Mouse (Mus musculus) adrenal gland, adult 2 months (tissue): ENCODE measurements around the gene Dgka. TPM values are rescaled to one million over a fixed set of nuclear protein-coding genes. Genes with fewer than 3 reads are reported as not detected.
A peak's percentile ranks its signal among the peaks of the same experiment; 100 is the strongest.
"Not testable (repeated sequence)": the region's sequence is repeated elsewhere in the genome, so short reads cannot be mapped to it uniquely, and the experiment has no call there.

ENCODE experiments used
- DNase-seq: peaks from one replicate; pipeline ENCODE4 v3.0.0; 2021
- polyA plus RNA-seq: library from polyadenylated mRNA; depleted of rRNA; stranded (reverse); fragments of >200 nt; gene quantifications from 2 replicates; pipeline ENCODE4 v1.2.3, GENCODE M21; 2012
- total RNA-seq, 2 experiments: library from RNA; stranded (reverse); gene quantifications; 2 replicates each; pipeline ENCODE4 v1.2.3; 2021

Dgka gene
- total and polyA plus RNA-seq, 3 experiments: 10.5 to 26.1 (median 11.4) TPM

DNA sequence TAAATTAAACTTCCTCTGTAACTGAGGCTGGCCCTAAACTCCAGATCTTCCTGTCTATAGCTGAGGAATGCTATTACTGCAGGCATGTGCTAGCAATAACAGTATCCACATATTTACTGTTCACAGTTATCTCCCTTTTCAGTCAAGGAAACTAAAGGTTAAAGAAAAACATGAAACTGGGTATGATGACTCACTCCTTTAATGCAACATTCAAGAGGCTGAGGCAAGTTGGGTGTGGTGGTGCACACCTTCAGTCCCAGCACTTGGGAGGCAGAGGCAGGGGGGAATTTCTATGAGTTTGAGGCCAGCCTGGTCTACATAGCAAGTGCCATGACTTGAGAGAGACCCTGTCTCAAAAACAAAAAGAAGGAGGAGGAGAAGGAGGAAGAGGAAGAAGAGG lies 12.7 kb downstream of the Dgka start:
- DNase-seq: no peak

DNA sequence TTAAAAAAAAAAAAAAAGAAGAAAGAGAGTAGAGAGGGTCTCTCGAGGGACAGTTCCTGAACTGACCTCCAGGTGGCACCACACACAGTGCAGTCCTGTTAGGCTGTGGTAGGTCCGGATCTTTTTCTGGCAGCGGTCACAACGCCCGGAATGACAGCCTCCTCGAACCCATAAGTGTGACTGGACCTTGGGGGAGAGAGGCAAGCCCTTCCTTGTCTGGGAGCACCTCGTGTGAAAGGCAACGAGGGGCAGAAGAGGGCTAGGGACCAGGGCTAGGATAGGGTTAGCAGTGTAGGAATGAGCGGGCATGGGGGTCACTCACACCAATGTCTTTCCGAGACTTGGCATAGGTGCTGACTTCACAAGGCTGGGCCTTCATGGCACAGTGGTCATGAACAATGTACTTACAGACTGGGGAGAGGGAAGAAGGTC lies 13.6 kb downstream of the Dgka start:
- DNase-seq: peak; percentile 72

DNA sequence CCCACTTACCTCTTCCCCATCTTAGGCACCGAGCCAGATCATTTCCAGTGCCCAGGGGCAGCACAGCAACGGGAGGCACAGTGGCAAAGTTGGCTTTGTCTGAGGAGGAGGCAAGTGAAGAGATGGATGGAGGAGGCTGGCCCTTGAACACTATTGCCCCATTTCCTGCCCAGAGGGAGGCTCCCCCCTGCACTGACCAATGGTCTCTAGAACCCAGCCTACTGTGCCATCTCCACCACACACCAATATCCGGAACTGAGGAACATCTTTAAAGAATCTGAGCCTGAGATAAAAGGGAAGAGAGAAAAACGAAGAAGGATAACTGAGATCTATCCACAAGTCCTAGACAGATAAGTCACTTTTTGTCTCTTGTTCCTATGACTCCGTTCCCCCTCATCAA lies 16.6 kb downstream of the Dgka start:
- DNase-seq: no peak

DNA sequence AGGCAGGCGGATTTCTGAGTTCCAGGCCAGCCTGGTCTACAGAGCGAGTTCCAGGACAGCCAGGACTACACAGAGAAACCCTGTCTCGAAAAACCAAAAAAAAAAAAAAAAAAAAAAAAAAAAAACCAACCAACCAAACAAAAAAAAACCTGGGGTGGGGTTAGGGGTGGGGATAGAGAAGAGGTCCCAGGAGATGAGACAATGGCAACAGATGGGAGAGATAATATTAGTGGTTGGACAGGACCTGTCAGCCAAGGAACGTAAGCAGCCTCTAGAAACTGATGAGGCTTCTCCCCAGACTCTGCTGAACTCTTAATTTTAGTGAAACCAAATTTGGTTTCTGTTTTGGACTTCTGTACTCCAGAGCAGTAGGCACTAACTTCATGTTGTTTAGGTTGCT lies 19.2 kb downstream of the Dgka start:
- DNase-seq: not testable (repeated sequence)

DNA sequence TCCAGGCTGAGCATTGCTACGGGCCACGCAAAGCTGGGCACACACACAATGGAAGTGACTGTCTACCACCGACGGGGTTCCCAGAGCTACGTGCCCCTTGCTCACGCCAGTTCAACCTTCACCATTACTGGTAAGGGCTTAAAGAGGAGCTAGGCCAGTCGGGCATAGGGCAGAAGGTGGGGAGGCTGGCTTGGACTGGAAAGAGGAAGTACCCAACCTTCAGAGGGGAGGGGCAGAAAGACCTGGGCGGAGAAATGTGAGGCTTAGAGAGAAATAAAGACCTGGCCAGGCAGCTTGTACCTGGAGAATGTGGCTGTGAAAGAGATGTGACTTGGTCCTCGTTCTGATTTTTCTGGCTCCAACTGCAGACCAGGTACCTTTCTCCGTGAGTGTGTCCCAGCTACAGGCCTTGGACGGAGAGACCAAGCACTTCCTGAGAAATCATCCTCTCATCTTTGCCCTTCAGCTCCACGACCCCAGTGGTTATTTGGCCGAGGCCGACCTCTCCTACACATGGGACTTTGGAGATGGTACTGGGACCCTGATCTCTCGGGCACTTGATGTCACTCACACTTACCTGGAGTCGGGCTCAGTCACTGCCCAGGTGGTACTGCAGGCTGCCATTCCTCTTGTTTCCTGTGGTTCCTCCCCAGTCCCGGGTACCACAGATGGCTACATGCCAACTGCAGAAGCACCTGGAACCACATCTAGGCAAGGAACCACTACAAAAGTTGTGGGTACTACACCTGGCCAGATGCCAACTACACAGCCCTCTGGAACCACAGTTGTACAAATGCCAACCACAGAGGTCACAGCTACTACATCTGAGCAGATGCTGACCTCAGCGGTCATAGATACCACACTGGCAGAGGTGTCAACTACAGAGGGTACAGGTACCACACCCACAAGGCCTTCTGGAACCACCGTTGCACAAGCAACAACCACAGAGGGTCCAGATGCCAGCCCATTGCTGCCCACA lies 28.8 kb downstream of the Dgka start:
- DNase-seq: no peak

DNA sequence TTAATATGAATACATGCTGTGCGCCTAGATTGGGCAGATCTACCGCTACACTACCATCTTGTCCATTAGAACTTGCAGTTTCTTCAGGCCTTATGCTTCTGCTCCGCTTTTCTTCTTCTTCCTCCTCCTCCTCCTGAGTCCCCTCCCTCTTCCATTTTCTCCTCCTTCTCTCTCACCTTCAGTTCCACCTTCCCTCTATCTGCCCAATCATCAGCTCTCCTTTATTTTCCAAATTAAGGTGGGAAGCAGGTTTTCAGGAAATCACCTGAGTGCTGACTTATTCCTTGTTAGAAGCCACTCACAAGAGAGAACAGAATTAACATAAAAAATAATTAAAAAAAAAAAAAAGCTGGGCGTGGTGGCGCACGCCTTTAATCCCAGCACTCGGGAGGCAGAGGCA lies 33.3 kb downstream of the Dgka start:
- DNase-seq: not testable (repeated sequence)

DNA sequence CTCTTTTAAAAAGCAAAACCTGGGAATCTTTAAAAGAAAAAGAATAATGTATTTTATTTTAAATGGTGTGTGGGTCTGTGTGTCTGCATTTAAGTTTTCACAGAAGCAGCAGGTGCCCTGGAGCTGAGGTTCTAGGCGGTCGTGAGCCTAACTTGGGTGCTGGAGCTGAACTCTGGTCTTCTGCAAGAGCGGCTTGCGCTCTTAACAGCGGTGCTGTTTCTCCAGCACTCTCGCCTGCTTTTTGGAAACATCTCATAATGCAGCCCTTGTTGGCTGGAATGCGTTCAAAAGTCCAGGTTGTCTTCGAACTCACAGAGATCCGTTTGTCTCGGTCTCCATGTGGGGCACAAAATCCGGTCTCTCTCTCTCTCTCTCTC lies 39.4 kb downstream of the Dgka start:
- DNase-seq: no peak

DNA sequence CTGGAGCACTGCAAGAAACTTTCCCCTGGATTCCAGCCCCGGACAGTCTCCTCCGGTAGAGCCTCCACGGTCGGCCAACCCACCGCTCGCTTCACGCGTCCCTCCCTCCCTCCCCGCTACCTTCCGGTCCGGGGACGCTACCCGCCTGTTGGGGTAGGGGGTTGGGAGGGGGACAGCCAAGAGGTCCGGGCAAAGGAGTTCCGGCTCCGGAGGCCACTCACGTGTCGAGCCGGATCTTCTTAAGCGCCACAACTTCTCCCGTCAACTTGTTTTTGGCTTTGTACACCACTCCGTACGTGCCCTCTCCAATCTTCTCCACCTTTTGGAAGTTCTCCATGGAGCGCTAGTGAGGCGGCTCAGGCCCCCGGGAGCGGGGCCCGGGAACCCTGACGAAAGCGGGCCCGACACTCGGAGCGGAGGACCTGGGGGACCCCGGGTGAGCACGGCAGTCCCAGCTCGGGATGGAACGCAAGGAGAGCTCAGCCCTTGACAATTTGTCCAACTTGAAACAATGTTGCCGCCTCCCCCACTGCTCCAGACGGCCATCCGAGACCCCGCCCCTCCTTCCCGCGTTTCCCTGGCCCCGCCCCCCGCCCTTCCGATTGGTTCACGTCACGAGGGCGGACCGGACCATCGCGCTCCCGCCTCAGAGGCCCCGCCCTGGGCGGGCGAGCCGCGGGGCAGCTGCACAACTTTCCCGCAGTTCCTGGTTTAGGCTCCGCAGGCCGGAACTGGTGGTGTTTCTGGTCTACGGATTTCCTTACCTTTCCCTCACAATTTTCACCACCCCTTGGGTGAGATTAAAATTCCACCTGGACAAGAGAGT lies 40.0 kb downstream of the Dgka start, which contains the start of gene Cdk2:
Cdk2 (minus strand) TSS at position 541 of the 826 bp plus-strand sequence.
- DNase-seq: peak; percentile 95

DNA sequence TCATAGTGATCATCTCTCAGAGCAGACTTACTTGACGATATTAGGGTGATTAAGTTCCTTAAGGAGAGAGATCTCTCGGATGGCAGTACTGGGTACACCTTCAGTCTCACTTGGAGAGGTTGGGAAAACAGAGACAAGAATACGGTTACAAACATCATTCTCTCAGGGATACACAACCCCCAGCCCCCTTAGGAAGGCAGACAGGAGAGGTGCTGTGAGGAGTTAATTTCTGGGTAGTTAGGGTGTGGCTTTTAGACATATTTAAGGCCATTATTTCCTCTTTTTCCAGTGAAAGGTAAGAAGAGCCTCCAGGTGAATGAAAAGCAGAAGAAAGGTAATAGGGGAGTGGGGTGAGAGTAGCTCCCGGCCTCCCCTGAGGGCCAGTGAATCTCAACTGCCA lies 40.8 kb downstream of the Dgka start, which contains the start of gene Pmel:
Pmel (plus strand) TSS at position 301 of the 400 bp plus-strand sequence.
- DNase-seq: no peak

DNA sequence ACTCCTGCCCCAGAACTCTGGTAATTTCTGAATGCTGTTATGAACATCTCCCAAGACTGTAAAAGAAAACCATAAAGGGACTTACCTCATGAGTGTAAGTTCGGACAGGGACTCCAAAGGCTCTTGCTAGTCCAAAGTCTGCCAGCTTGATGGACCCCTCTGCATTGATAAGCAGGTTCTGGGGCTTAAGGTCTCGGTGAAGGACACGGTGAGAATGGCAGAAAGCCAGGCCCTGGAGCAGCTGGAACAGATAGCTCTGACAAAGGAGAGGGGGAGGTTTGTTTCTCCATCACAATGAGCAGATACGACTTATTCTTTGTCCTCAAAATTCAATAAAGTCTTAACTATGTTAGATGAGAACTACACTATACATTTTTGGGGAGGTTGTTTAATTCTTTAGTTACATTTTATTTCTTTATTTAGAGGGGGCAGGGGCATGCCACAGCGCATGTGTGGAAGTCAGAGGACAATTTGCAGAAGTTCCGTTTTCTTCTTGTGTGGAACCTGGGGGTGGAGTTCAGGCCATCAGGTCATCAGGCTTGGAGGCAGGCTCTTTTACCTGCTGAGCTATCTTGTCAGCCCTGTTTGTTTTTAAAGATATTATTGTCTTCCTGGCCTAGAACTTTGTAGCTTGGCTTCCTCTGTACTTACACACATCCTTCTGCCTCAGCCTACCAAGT lies 42.2 kb downstream of the Dgka start:
- peak; percentile 36 for DNase-seq

DNA sequence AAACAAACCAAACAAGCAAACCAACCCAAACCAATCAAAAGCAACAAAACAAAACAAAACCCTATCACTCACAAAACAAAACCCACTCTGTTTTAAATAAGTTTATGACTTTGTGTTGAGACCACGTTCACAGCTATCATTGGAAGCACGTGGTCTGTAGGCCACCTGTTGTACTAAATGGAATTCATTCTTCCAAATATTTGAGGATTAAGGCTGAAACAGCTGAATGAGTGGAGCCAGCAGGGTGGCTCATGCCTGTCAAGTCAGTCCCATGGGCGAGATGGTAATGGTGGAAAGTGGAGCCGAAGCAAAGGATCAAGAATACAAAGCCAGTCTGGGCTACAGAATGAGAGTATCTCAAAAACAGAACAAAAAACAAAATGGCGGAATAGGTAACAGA lies 43.9 kb downstream of the Dgka start:
- DNase-seq: no peak

DNA sequence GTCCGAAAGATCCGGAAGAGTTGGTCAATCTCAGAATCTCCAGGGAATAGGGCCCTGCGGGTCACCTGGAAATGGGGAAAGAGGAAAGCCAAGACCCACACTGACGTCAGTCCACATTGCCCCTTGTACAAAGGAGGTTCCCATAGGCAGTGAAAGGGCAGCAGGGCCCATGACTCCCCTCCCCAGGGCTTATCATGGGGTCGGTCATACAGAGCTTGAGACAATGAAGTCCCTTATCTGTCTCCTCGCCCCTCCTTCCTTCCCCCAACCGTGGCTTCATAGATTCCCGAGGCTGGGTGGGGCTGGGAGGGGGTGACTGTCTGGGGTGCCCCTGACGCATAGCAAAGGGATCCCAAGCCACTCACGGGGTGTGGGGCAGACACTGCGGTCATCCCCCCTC lies 45.0 kb downstream of the Dgka start:
- DNase-seq: no peak

DNA sequence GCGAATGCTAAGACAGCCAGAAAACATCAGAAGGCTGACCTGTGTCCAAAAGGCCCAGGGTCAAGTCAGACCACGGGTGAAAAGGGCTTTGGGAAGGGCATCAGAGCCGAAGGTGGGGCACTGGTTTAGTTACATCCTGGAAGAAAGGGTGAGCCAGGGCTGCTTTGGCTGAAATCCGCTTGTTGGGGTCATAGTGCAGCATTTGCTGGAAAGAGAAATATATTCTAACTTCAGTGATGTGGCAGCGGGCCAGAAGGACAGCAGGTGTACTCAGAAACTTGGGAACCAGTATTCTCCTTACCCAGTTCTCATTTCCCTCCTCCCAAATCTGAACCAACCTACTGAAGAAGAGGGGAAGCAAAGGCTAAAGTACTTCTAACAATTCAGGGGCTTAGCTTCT lies 45.6 kb downstream of the Dgka start:
- DNase-seq: no peak

DNA sequence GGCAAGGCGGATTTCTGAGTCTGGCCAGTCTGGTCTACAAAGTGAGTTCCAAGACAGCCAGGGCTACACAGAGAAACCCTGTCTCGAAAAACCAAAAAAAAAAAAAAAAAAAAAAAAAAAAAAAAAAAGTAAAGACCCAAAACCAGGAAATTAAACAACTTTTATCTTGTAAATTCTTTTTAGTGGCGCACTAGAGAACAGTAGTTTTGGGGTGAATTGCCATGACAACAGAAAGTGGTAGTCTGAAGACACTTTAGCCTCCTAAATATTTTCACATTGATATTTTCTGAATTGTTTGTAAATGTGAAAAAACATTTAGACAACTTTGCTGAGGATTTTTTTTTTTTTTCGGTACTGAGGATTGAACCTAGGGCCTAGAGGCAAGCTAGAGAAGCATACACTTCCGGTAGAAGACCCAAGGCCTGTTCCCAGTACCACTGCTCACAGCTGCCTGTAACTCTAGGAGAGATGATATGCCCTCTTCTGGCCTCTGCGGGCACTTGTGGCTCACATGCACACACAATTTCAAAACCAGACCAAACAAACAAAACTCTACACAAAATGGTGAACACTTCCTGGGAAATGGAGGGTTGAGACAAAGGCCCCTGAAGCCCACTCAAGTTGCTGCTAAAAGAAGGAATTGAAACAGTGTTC lies 47.5 kb downstream of the Dgka start:
- DNase-seq: no peak

DNA sequence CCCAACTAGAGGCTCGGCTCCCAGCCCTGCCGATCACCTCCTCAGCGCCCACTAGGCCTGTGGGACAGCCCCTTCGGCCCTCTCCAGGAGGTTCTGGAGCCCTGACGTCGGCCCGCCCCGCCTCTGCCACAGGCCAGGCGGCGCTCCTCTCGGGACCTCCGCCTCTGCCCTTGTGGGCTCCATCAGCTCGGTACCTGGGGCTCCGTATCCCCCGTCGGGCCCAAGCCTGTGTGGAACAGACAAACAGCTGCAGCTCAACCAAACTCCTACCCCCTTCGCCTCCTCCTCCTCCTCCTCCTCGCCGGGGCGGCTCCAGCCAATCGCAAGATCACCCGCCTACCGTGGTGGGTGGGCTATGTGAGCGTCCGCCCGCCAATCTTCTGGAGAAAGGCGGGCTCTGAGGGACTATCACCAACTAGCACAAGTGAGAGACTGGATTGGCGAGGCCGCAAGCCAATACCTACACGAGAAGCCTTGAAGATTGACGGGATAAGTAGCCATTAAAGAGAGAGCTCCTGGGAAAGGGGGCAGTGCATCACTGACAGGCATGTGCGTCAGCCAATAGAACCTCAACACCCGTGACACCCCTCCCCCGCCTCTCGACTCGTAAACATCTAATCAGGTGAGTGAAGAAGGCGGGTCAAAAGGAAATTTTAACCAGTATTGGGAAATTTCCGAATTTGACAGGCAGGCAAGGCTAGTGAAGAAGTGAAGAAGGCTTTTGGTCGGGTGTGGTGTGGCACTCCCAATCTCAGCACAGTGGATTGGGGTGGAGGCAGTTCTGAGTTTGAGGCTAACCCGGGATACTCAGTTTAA lies 48.5 kb downstream of the Dgka start, which contains the start of gene Rab5b:
Rab5b (minus strand) TSS at position 273 of the 816 bp plus-strand sequence.
- peak; percentile 99 for DNase-seq

DNA sequence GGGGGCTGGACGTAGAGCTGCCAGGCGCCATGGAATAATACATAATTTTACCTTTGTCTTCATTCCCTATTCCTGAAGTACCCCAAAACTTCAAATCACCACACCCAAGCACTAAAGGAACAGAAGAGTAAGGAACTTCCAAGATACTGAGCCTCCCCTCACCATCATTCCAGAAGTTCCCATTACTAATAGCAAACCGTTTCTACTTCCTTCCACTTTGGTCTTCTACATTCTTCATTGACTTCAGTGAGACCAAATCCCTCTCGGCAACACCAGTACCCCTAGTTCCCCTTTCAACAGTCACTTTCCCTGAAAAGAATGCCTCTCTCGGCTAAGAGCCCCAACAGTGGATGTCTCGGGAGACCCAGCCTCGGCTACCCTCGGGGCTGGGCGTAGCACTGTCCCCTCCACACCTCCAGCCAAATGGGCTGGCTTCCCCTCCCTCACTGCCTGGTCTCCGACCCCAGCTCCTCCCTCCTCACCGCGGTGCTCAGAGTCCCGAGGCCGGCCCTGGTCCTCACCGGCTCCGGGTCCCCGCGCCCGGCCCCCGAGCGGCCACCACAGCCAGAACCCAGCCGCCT lies 49.2 kb downstream of the Dgka start:
- no peak for DNase-seq

DNA sequence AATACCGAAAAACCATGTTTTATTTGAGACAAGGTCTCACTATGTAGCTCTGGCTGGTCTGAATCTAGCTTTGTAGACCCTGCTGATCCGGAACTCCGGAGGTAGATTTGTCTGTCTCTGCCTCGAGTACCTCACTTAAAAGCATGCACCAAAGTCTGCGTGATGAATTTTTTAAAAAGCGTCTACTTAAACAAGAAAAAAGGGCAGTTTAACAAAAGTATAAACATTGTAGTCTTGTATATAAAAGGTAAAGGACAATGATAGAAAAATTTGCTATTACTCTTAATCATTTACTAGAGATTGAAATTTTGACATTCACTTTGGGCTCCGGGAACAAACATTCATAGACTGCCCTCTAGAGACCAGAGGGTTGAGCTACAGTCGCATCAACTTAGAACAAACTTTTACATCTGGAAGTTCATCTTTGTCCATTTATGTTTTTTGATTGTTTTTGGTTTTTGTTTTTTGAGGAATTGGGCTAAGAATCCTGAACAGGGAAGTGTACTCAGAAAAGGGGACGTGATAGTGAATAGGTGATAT lies 70.1 kb downstream of the Dgka start:
- DNase-seq: peak; percentile 38

DNA sequence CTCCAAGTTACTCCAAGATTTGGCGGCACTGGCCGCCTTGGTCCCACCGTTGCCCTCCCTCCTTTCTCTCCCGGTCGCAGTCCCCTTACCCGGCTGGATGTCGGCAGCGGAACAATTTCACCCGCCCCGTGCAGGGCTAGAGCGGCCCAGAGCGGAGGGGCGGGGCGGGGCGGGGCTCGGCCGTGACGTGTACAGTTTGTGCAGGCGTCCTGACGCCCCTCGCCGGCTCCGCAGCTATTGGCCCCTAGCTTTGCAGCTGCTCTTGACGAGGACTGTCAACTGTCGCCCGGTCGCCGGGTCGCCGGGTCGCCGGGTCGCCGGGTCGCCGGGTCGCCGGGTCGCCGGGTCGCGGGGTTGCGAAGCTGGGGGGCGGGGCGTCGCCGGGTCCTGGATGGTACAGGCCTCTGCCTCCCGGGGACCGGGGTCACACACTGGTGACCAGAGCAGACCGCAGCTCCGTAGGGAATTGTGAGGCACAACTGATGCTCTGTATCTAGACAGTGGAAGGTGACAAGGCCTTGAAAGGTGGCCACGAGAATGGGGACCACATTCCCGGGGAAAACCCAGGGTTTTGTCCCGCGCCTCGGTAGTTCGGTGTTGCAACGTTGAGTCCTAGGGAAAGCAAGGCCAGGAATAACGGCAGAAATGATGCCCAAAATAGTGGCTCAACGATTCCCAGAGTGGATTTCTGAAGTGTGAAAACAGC lies 70.7 kb downstream of the Dgka start, which contains the start of gene Suox:
Suox (minus strand) TSS at position 311 of the 706 bp plus-strand sequence.
- DNase-seq: peak; percentile 92

DNA sequence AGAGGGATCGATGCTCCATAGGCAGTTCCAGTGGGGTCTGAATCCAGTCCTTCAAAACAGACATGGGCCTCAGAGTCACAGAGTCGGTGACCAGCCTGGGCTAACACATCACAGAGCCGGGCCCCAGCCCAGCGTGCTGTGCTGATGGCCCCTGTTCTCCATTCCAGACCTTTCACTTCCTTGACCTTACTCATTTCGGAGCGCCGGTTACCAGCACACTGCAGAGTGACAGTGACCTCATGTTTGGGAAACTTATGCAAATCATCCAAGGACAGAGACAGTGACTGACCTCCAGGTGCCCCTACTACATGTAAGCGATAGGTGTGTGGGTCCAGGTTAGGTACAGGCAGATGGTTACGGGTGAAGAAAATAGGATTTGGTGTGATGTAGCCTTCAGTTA lies 73.5 kb downstream of the Dgka start:
- no peak for DNase-seq
